Mouse (Mus musculus) forebrain, embryonic 15.5 days (tissue): ENCODE measurements at regions not wholly inside any gene's neighbourhood (a gene's known extent, or its start where the extent isn't known, plus 50 kb on each side); places are given as distances from the start of the nearest gene placed in this dataset.
"Not testable (repeated sequence)": the region's sequence is repeated elsewhere in the genome, so short reads cannot be mapped to it uniquely, and the experiment has no call there.

Experiments used
- ATAC-seq: fragments of 200-750 bp; cut with Nextera tagmentation; replicated peaks from 2 replicates; pipeline ENCODE4 v1.8.0; 2017; ENCODE audit warnings: mild to moderate bottlenecking, moderate TSS enrichment, moderate library complexity
- H3K27ac ChIP-seq: fragments of 300-500 bp; sonication (generic); replicated peaks from 2 replicates; pipeline ENCODE4 v1.5.1; 2015; ENCODE audit warnings: mild to moderate bottlenecking, inconsistent platforms
- H3K27me3 ChIP-seq: fragments of 300-500 bp; sonication (generic); 2 replicates; pipeline ENCODE4 v1.6.1; 2015; ENCODE audit warnings: inconsistent platforms
- H3K36me3 ChIP-seq: fragments of 300-500 bp; sonication (generic); 2 replicates; pipeline ENCODE4 v1.6.1; 2015; ENCODE audit warnings: mild to moderate bottlenecking, inconsistent platforms
- H3K4me1 ChIP-seq: fragments of 300-500 bp; sonication (generic); 2 replicates; pipeline ENCODE4 v1.6.1; 2015; ENCODE audit warnings: inconsistent platforms
- H3K4me2 ChIP-seq: fragments of 300-500 bp; sonication (generic); replicated peaks from 2 replicates; pipeline ENCODE4 v1.6.1; 2015; ENCODE audit warnings: mild to moderate bottlenecking, inconsistent platforms
- H3K4me3 ChIP-seq: fragments of 300-500 bp; sonication (generic); 2 replicates; pipeline ENCODE4 v1.5.1; 2015; ENCODE audit warnings: mild to moderate bottlenecking, inconsistent platforms
- H3K9ac ChIP-seq: fragments of 300-500 bp; sonication (generic); replicated peaks from 2 replicates; pipeline ENCODE4 v1.6.1; 2015; ENCODE audit warnings: mild to moderate bottlenecking, inconsistent platforms
- H3K9me3 ChIP-seq: fragments of 300-500 bp; sonication (generic); 2 replicates; pipeline ENCODE4 v1.6.1; 2016; ENCODE audit warnings: inconsistent platforms
- WGBS: fragments of 180-500 bp; shearing (Covaris S2); methylation state at CpG from one replicate; pipeline ENCODE4 v1.1.7; 2015; ENCODE audit warnings: mixed read lengths; 5-methylcytosine and 5-hydroxymethylcytosine counted together

DNA sequence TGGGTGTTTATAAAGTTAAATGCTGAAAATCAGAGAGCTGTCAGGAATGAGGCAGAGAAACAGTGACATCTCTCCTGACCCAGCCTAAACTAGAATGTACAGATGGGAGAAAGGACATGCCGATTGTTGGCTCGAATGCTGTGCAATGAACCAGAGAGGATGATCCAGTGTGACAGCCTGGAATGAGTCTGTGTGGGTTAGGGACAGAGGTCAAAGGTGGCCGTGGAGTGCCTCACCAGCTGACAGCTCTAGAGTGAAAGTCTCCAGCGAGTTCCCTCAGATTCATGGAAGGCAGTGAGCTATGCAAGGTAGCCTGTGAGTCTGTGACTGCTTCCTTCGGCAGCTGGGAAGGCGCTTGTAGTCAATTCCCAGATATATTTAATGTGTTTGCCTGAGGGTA is 663.9 kb downstream of the Cdh8 start:
- WGBS: 34% methylated on average over 6 of the region's 6 CpGs
- no peak for ATAC-seq

DNA sequence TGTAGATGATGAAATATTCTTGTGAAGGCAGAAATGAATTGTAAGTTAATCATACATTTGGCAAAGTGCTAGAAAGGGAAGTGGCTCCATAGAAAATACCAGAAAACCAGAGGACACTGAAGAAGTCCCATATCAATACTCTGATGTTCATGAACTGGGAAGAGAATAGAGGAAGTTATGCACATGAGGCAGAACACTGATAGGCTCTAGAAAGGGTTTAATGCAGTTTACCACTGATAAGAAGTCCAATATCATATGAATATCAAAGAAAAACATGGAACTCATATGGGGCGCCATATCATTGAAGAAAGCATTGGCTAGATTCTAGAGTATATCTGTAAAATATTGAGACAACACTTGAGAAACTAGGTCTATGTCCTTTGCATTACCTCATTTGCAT is 708.5 kb downstream of the Cdh8 start:
- no peaks in the 10 kb centered on the region for H3K36me3 ChIP-seq
- no peaks in the 10 kb centered on the region for H3K4me1 ChIP-seq
- no peak overlapping the region for H3K4me2 ChIP-seq
- no peaks in the 10 kb centered on the region for H3K9me3 ChIP-seq
- no peak overlapping the region for H3K27ac ChIP-seq
- H3K9ac ChIP-seq: no peak overlapping the region
- WGBS: 100% methylated on average over 1 of the region's 1 CpGs
- no peaks in the 10 kb centered on the region for H3K27me3 ChIP-seq
- no peak overlapping the region for H3K4me3 ChIP-seq
- no peak for ATAC-seq

More for the DNA sequence above, 663.9 kb downstream of the Cdh8 start:
- Histone ChIP-seq H3K27ac (no peak overlapping the region), H3K4me3 (no peak overlapping the region), H3K4me2 (no peak overlapping the region), H3K27me3 (no peaks in the 10 kb centered on the region), H3K9ac (no peak overlapping the region), H3K9me3 (no peaks in the 10 kb centered on the region), H3K4me1 (no peaks in the 10 kb centered on the region; the same call in 1 of the 2 replicates), H3K36me3 (no peaks in the 10 kb centered on the region)

DNA sequence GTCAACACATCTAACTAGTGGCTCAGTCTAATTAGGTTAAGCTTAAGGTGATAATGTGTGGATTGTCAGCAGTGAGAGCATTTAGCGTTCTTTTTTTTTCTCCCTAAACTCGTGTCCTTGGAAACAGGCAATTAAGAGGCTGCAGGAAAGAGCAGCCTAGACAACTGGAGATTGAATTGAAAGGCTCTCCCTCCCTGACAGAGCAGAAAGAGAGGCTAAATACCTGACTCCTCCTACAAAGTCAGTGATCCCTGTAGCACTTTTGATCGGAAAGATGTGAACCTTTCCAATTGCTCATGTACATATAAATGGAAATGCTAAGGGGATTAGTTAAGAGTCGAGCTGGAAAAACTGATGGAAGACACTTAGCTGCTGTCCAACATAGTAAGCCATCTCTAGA is 710.1 kb downstream of the Cdh8 start:
- Histone ChIP-seq H3K4me2 (no peak overlapping the region), H3K4me3 (no peak overlapping the region)
- 4% methylated on average over 4 of the region's 4 CpGs for WGBS

DNA sequence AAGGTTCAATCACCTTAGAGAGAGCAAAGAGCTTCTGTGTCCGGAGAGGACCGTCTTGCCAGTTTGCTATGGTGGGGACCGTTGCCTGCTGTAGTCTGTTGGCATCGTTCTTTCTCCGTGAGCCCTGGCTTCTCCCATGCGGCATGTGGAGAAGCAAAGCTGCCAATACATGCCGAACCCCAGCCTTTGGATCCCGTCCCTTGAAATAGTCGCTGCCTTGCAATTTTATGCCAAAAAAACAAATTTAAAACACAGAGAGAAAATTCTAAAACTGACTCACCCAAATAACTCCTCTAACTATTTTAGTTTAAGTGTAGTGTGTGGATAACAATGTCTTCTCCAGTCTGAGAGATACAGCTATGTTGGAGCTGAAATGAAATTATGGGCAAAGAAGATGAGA is 731.1 kb downstream of the Cdh8 start:
- Histone ChIP-seq H3K9me3 (no peaks in the 10 kb centered on the region), H3K27ac (peak overlapping the region; percentile 23; the same call in 1 of the 2 replicates), H3K36me3 (no peaks in the 10 kb centered on the region), H3K4me3 (no peak overlapping the region), H3K4me1 (no peaks in the 10 kb centered on the region), H3K27me3 (no peaks in the 10 kb centered on the region), H3K9ac (no peak overlapping the region), H3K4me2 (no peak overlapping the region)
- 81% methylated on average over 9 of the region's 9 CpGs for WGBS
- no peak for ATAC-seq

More for the DNA sequence above, 710.1 kb downstream of the Cdh8 start:
- no peaks in the 10 kb centered on the region for H3K27me3 ChIP-seq
- H3K36me3 ChIP-seq: no peaks in the 10 kb centered on the region
- no peak overlapping the region for H3K9ac ChIP-seq
- ATAC-seq: no peak
- no peaks in the 10 kb centered on the region for H3K9me3 ChIP-seq
- H3K27ac ChIP-seq: no peak overlapping the region
- no peaks in the 10 kb centered on the region for H3K4me1 ChIP-seq

DNA sequence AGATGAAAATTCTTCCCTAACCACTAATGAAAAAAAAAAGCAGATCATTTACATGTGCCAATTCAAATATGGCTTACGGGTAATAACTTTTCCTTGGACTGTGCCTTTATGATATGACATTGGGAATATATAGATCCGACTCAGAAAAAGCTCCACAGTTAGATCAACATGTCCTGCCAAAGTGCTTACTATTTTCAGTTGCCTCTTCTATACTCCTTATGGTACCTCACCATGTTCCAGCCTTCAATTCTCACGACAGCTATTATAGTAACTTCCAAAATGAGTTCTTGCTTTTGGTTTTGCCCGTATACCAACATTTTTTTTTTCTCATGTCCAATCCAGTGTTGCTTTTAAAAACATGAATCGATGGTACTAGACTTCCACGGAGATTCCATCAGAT is 731.7 kb downstream of the Cdh8 start:
- H3K9me3 ChIP-seq: no peaks in the 10 kb centered on the region
- no peaks in the 10 kb centered on the region for H3K36me3 ChIP-seq
- no peak for ATAC-seq
- H3K27ac ChIP-seq: no peak overlapping the region
- H3K4me3 ChIP-seq: no peak overlapping the region
- H3K4me2 ChIP-seq: no peak overlapping the region
- no peaks in the 10 kb centered on the region for H3K4me1 ChIP-seq
- 84% methylated on average over 6 of the region's 6 CpGs for WGBS
- no peak overlapping the region for H3K9ac ChIP-seq
- H3K27me3 ChIP-seq: no peaks in the 10 kb centered on the region

DNA sequence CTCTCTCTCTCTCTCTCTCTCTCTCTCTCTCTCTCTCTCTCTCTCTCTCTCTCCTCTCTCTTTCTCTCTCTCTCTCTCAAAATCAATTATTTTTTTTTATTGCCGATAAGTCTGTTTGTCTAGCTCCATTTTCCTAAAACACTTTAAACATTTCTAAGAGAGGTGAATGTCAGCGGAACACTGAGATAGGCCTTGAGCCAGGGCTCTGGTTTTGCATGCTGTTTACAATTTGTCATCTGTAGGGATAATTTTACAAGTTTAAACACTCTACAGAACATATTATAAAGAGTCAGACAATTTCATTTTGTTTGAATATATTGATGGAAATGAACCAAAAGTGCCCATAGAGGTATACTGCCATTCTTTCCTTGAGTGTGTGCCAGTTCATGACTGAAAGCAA is 736.2 kb downstream of the Cdh8 start:
- Histone ChIP-seq H3K27me3 (no peaks in the 10 kb centered on the region), H3K27ac (no peak overlapping the region), H3K4me1 (no peaks in the 10 kb centered on the region), H3K9me3 (no peaks in the 10 kb centered on the region), H3K9ac (no peak overlapping the region), H3K36me3 (no peaks in the 10 kb centered on the region), H3K4me3 (no peak overlapping the region), H3K4me2 (no peak overlapping the region)
- 98% methylated on average over 2 of the region's 2 CpGs for WGBS
- ATAC-seq: no peak

DNA sequence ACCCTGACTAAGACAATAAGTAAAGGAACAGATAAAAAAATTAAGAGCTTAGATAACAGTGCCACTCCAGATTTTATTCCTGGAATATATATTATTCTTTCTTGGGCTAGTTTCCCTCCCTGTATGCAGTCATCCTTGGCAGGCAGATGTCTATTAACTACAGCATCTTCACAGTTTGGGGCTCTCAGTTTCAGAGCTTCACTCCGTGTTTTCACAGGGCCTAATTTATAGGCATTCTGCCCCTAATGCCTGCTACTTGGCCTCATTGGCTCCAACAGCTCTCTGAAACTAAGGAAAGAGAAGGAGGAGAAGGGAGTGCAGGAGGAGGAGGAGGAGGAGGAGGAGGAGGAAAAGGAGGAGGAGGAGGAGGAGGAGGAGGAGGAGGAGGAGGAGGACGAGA is 757.0 kb downstream of the Cdh8 start:
- Histone ChIP-seq H3K4me3 (no peak overlapping the region), H3K27me3 (no peaks in the 10 kb centered on the region), H3K9ac (no peak overlapping the region), H3K36me3 (no peaks in the 10 kb centered on the region), H3K4me1 (no peaks in the 10 kb centered on the region), H3K27ac (no peak overlapping the region), H3K9me3 (no peaks in the 10 kb centered on the region), H3K4me2 (no peak overlapping the region)
- no peak for ATAC-seq
- 70% methylated on average over 2 of the region's 2 CpGs for WGBS

DNA sequence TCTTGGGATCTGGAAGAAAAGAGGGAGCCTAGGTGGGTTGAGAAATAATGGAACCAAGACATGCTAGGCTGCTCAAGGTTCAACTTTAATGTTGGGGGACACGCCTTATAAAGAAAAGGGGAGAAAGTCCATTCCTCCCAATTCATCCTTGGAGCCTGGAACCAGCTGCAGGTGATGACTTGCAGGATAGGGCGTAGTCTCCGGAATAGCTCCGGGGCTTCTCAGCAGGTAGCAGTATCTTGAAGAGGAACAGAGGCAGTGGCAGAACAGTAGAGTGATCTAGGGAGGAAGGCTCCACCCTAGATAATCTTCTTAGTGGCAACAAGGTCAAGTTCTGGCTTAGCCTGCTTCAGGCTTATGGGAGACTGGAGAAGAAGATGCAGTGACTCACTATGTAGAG is 764.0 kb downstream of the Cdh8 start:
- H3K27ac ChIP-seq, ATAC-seq, H3K36me3 ChIP-seq, H3K27me3 ChIP-seq, H3K9ac ChIP-seq, H3K4me1 ChIP-seq, H3K4me3 ChIP-seq, H3K4me2 ChIP-seq, H3K9me3 ChIP-seq: not testable (repeated sequence)
- 87% methylated on average over 4 of the region's 4 CpGs for WGBS

DNA sequence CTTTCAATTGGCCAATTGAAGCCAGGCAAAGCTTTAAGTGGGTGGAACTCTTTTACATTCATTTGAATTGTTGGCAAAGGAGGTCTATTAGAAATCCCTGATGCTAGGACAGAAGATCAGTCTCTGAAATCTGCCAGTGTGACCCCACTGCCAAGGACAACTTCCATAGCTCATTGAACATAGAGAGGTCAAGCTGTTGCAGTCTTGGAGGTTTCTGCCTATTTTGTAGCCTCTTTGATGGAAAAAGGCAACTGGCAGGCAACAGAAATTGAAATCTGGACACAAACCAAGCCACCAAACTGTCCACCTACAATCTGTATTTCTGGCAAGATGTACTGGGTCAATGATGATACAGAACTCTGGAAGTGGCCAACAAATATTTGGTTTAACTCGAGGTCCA is 765.3 kb downstream of the Cdh8 start:
- Histone ChIP-seq H3K4me3 (no peak overlapping the region), H3K36me3 (no peaks in the 10 kb centered on the region), H3K9me3 (no peaks in the 10 kb centered on the region), H3K4me1 (no peaks in the 10 kb centered on the region), H3K9ac (no peak overlapping the region), H3K27me3 (no peaks in the 10 kb centered on the region), H3K4me2 (no peak overlapping the region), H3K27ac (no peak overlapping the region)
- no peak for ATAC-seq
- 88% methylated on average over 1 of the region's 1 CpGs for WGBS

DNA sequence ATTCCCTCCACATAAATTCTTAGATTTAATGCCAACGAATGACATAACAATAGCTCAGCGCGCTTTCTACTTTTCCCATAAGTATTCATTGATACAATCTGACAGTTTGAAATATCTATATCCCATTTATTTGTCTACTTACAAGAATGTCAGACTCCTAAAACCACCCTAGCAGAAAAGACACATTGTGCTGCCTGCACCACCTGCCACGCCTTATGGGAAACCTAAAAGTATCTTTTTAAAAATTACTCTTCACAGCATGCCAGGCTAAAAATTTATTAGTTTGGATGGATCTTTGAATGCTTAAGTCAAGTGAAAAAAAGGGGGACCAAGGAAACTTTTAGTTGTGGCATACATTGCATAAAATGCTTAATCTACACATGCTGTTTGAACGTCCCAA is 788.1 kb downstream of the Cdh8 start:
- WGBS: 89% methylated on average over 5 of the region's 5 CpGs
- no peak overlapping the region for H3K27ac ChIP-seq
- H3K4me2 ChIP-seq: no peak overlapping the region
- ATAC-seq: no peak
- H3K4me1 ChIP-seq: no peaks in the 10 kb centered on the region
- H3K9me3 ChIP-seq: no peaks in the 10 kb centered on the region
- no peaks in the 10 kb centered on the region for H3K27me3 ChIP-seq
- H3K9ac ChIP-seq: no peak overlapping the region
- no peaks in the 10 kb centered on the region for H3K36me3 ChIP-seq
- H3K4me3 ChIP-seq: no peak overlapping the region

DNA sequence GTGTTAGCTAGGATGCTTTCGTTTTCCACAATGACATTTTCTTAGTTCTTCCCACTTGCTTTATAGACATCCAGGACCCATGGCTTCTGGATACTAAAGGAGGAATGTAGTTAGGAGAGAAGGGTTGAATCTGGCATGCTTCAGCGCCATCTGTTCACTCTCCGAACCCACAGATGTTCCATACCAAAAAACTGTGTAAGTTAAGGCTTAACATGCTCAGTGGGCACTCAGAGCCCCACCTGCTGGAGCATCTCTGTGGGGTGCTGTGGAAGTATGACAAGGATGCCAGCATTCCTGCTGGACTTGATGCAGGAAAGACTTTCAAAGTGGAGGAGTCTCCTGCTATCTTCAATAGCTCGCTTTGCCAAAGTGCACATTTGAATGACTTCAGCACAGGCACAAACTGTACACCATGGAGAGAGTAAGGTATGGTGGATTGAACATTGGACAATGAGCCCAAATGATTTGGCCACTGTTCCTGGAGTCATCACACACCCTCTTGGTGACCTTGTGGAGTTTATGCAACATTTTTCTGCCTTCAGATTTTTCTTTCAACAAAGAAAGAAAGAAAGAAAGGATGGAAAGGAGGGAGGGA is 802.3 kb downstream of the Cdh8 start:
- H3K9me3 ChIP-seq: no peaks in the 10 kb centered on the region
- H3K4me1 ChIP-seq: no peaks in the 10 kb centered on the region
- H3K27me3 ChIP-seq: no peaks in the 10 kb centered on the region
- ATAC-seq: no peak
- WGBS: 83% methylated on average over 4 of the region's 4 CpGs
- H3K4me3 ChIP-seq: no peak overlapping the region
- H3K4me2 ChIP-seq: no peak overlapping the region
- no peak overlapping the region for H3K27ac ChIP-seq
- no peak overlapping the region for H3K9ac ChIP-seq
- H3K36me3 ChIP-seq: no peaks in the 10 kb centered on the region

DNA sequence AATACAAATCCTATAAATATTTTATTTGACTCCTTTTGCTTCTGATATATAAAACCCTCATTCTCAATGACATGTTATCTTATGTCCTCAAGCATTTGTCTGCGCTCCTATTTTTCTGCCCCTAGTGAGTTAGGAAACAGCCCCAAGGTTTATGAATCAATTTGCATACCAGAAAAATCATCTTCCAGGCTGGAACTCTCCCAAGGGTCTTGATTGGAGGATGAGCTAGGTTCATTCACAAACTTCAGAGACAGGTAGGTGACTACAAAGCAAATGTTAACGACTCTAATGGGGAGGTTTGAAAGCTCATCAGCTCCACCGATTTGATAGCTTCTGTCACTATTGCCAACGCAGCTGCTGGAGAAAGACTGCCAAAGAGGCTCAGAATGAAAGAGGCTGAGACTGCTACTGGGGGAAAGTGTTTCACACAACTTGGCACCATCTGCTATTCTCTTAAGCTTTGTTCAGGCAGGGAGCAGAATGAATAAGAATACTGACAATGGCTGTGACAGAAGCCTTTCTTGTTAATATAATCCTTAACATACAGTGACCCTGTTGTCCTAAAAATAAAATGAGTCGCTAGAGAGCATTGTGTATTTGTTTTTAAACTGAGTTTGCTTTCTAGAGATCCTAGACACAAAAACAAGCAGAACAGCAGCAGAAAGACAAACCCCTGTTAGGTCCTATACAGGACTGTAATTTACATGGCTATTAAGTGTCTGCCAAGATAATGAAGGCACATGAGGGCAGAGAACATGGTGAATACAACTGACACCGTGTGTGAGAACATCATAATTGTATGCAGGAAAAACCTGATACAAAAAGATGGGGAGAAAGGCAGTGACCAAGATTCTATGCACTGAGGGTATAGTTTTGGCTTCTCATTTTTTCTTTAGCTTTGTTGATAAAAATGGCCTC is 843.4 kb downstream of the Cdh8 start:
- ATAC-seq: peak; percentile 98

More for the DNA sequence above, 843.4 kb downstream of the Cdh8 start:
- Histone ChIP-seq H3K4me2 (no peak overlapping the region), H3K4me3 (no peak overlapping the region), H3K9ac (no peak overlapping the region), H3K27ac (peak overlapping the region; percentile 80), H3K36me3 (no peaks in the 10 kb centered on the region), H3K27me3 (no peaks in the 10 kb centered on the region), H3K9me3 (no peaks in the 10 kb centered on the region), H3K4me1 (peaks cover 15% of the 10 kb centered on the region)
- 7% methylated on average over 6 of the region's 6 CpGs for WGBS
